Mouse (Mus musculus) lung, embryonic 14.5 days (tissue): Measurements from ENCODE around the gene C130050O18Rik. TPM values are rescaled to one million over a fixed set of nuclear protein-coding genes. Genes with fewer than 3 reads are reported as not detected.

ENCODE experiments used
- ATAC-seq: fragments of 200-750 bp; cut with Nextera tagmentation; 2 replicates; pipeline ENCODE4 v1.8.0; 2017; ENCODE audit warnings: mild to moderate bottlenecking, moderate TSS enrichment, moderate library complexity; ENCODE audit not compliant: insufficient read depth
- DNase-seq: peaks from one replicate; pipeline ENCODE4 v3.0.0-alpha.2; 2015
- H3K27ac ChIP-seq: fragments of 300-500 bp; sonication (generic); 2 replicates; pipeline ENCODE4 v1.5.1; 2014; ENCODE audit warnings: low read depth, mild to moderate bottlenecking, moderate library complexity
- H3K27me3 ChIP-seq: fragments of 300-500 bp; sonication (generic); 2 replicates; pipeline ENCODE4 v1.6.1; 2014; ENCODE audit warnings: low read length, control low read depth; ENCODE audit not compliant: insufficient read depth
- H3K36me3 ChIP-seq: fragments of 300-500 bp; sonication (generic); 2 replicates; pipeline ENCODE4 v1.6.1; 2014; ENCODE audit warnings: control low read depth; ENCODE audit not compliant: insufficient read depth
- H3K4me1 ChIP-seq: fragments of 300-500 bp; sonication (generic); 2 replicates; pipeline ENCODE4 v1.6.1; 2014; ENCODE audit warnings: antibody characterized with exemption, control low read depth; ENCODE audit not compliant: insufficient read depth
- H3K4me2 ChIP-seq: fragments of 300-500 bp; sonication (generic); 2 replicates; pipeline ENCODE4 v1.6.1; 2014; ENCODE audit warnings: mild to moderate bottlenecking
- H3K4me3 ChIP-seq: fragments of 300-500 bp; sonication (generic); 2 replicates; pipeline ENCODE4 v1.5.1; 2014; ENCODE audit warnings: low read depth, low read length
- H3K9ac ChIP-seq: fragments of 300-500 bp; sonication (generic); 2 replicates; pipeline ENCODE4 v1.6.1; 2014
- H3K9me3 ChIP-seq: fragments of 300-500 bp; sonication (generic); 2 replicates; pipeline ENCODE4 v1.6.1; 2016; ENCODE audit warnings: low read depth, low read length, control low read depth
- CTCF ChIP-seq: IDR thresholded peaks from 2 replicates; pipeline ENCODE4 v1.5.1; 2016; ENCODE audit warnings: antibody characterized with exemption, low read depth
- WGBS: fragments of 180-500 bp; shearing (Covaris S2); extraction: QIAGEN DNeasy Blood & Tissue Kit; methylation state at CpG from one replicate; pipeline ENCODE4 v1.1.7; 2014; 5-methylcytosine and 5-hydroxymethylcytosine counted together
- polyA plus RNA-seq: library from polyadenylated mRNA; unstranded; fragments of >200 nt; fragmentation: Nextera tagmentation; extraction: Ambion mirVana; gene quantifications from 2 replicates; pipeline ENCODE4 v1.2.1, GENCODE M21; 2014

The C130050O18Rik gene
- polyA plus RNA-seq, 1 experiment from 2014 or later: 1.1 TPM

- ATAC-seq: peak; percentile 69
- H3K9me3 ChIP-seq: no peaks in the 10 kb centered on the region
- no peak for TF ChIP-seq CTCF
- peak overlapping the region; percentile 65 for H3K9ac ChIP-seq
- H3K36me3 ChIP-seq: no peaks in the 10 kb centered on the region
- peak overlapping the region; percentile 70 for H3K4me3 ChIP-seq
- H3K27ac ChIP-seq: peak overlapping the region; percentile 85
- peaks cover 44% of the 10 kb centered on the region for H3K4me1 ChIP-seq
- no peaks in the 10 kb centered on the region for H3K27me3 ChIP-seq
- DNase-seq: peak; percentile 97
- H3K4me2 ChIP-seq: peak overlapping the region; percentile 90
- 1% methylated on average over 67 of the region's 73 CpGs for WGBS
Measured at GRCm38 (mm10) chr5:139380385-139381248, 24.5 kb upstream of the C130050O18Rik start.

- no peaks in the 10 kb centered on the region for H3K9me3 ChIP-seq
- H3K4me2 ChIP-seq: peak overlapping the region; percentile 90
- H3K4me3 ChIP-seq: 0 out of 2 replicates have a peak overlapping the region, but pooled peaks have one; percentile 15
- no peaks in the 10 kb centered on the region for H3K36me3 ChIP-seq
- 71% methylated on average over 18 of the region's 18 CpGs for WGBS
- peak overlapping the region; percentile 81; the same call in 1 of the 2 replicates for H3K27ac ChIP-seq
- no peak for TF ChIP-seq CTCF
- H3K27me3 ChIP-seq: no peaks in the 10 kb centered on the region
- peaks cover 42% of the 10 kb centered on the region for H3K4me1 ChIP-seq
- H3K9ac ChIP-seq: peak overlapping the region; percentile 28
- no peak for DNase-seq
- no peak for ATAC-seq
Measured at GRCm38 (mm10) chr5:139381586-139382513, 23.2 kb upstream of the C130050O18Rik start.

- peak; percentile 67 for DNase-seq
Measured at GRCm38 (mm10) chr5:139382760-139383159, 22.3 kb upstream of the C130050O18Rik start.

GRCm38 (mm10) chr5:139383234-139383633 is 21.8 kb upstream of the C130050O18Rik start:
- Histone ChIP-seq H3K4me1 (peaks cover 36% of the 10 kb centered on the region), H3K9ac (peak overlapping the region; percentile 20; the same call in 1 of the 2 replicates), H3K9me3 (no peaks in the 10 kb centered on the region), H3K4me3 (no peak overlapping the region), H3K4me2 (peak overlapping the region; percentile 32), H3K27me3 (no peaks in the 10 kb centered on the region), H3K36me3 (no peaks in the 10 kb centered on the region), H3K27ac (peak overlapping the region; percentile 81)
- TF ChIP-seq CTCF: no peak
- DNase-seq: no peak
- 61% methylated on average over 9 of the region's 9 CpGs for WGBS
- ATAC-seq: no peak

More at GRCm38 (mm10) chr5:139382760-139383159, 22.3 kb upstream of the C130050O18Rik start:
- Histone ChIP-seq H3K9me3 (no peaks in the 10 kb centered on the region), H3K4me1 (peaks cover 36% of the 10 kb centered on the region), H3K27ac (peak overlapping the region; percentile 81), H3K4me3 (no peak overlapping the region), H3K27me3 (no peaks in the 10 kb centered on the region), H3K9ac (peak overlapping the region; percentile 20; the same call in 1 of the 2 replicates), H3K4me2 (peak overlapping the region; percentile 90), H3K36me3 (no peaks in the 10 kb centered on the region)
- WGBS: 46% methylated on average over 8 of the region's 8 CpGs
- TF ChIP-seq CTCF: no peak
- 0 out of 2 replicates have a peak, but pooled peaks have one; percentile 5 for ATAC-seq

- Histone ChIP-seq H3K4me3 (no peak overlapping the region), H3K27ac (no peak overlapping the region)
Measured at GRCm38 (mm10) chr5:139384531-139384930, 20.5 kb upstream of the C130050O18Rik start.

GRCm38 (mm10) chr5:139386047-139386446 is 19.0 kb upstream of the C130050O18Rik start:
- Histone ChIP-seq H3K4me2 (no peak overlapping the region), H3K27me3 (no peaks in the 10 kb centered on the region), H3K4me1 (peaks cover 36% of the 10 kb centered on the region), H3K9ac (no peak overlapping the region), H3K36me3 (no peaks in the 10 kb centered on the region), H3K9me3 (no peaks in the 10 kb centered on the region), H3K27ac (no peak overlapping the region), H3K4me3 (no peak overlapping the region)
- 91% methylated on average over 5 of the region's 5 CpGs for WGBS
- TF ChIP-seq CTCF: no peak
- DNase-seq (no peak), ATAC-seq (no peak)

More at GRCm38 (mm10) chr5:139384531-139384930, 20.5 kb upstream of the C130050O18Rik start:
- ATAC-seq (no peak), DNase-seq (no peak)
- H3K4me1 ChIP-seq: peaks cover 34% of the 10 kb centered on the region
- H3K36me3 ChIP-seq: no peaks in the 10 kb centered on the region
- TF ChIP-seq CTCF: no peak
- no peaks in the 10 kb centered on the region for H3K9me3 ChIP-seq
- H3K27me3 ChIP-seq: no peaks in the 10 kb centered on the region
- 25% methylated on average over 10 of the region's 10 CpGs for WGBS
- no peak overlapping the region for H3K4me2 ChIP-seq
- H3K9ac ChIP-seq: no peak overlapping the region
